Mouse (Mus musculus) MEL (cell line): ENCODE measurements around the gene Mymx. TPM values are rescaled to one million over a fixed set of nuclear protein-coding genes. Genes with fewer than 3 reads are reported as not detected.

Experiments used
- DNase-seq: peaks from one replicate; pipeline ENCODE4 v3.0.0; 2011; ENCODE audit warnings: low read depth, low spot score
- H3K27ac ChIP-seq: 2 replicates; pipeline ENCODE4 v1.5.1; 2012; ENCODE audit warnings: low read depth, mild to moderate bottlenecking, control low read depth, low read length, moderate library complexity; ENCODE audit not compliant: control insufficient read depth
- H3K27me3 ChIP-seq, 2 experiments: fragments of 150-350 bp in 1 of 2; sonication (generic) in 1 of 2; 2 replicates each; pipeline ENCODE4 v1.6.1; 2012; ENCODE audit warnings: low read length in 2 of 2, mild to moderate bottlenecking in 2 of 2, improper control_type of control experiment in 1 of 2, moderate library complexity in 1 of 2; ENCODE audit not compliant: insufficient read depth in 2 of 2, control insufficient read depth in 1 of 2
- H3K36me3 ChIP-seq, 2 experiments: 2 replicates each; pipeline ENCODE4 v1.6.1; 2012 to 2014; ENCODE audit warnings: low read length in 2 of 2, improper control_type of control experiment in 1 of 2, inconsistent platforms in 1 of 2, mild to moderate bottlenecking in 1 of 2; ENCODE audit not compliant: insufficient read depth in 2 of 2, control insufficient read depth in 1 of 2
- H3K4me1 ChIP-seq, 2 experiments: fragments of 150-350 bp in 1 of 2; sonication (generic) in 1 of 2; 2 replicates each; pipeline ENCODE4 v1.6.1; 2012; ENCODE audit warnings: low read length in 2 of 2, improper control_type of control experiment in 1 of 2, mild to moderate bottlenecking in 1 of 2; ENCODE audit not compliant: insufficient read depth in 2 of 2, control insufficient read depth in 1 of 2
- H3K4me3 ChIP-seq, 2 experiments: fragments of 150-350 bp in 1 of 2; sonication (generic) in 1 of 2; 2 replicates each; pipeline ENCODE4 v1.5.1; 2012; ENCODE audit warnings: low read depth in 2 of 2, low read length in 2 of 2, mild to moderate bottlenecking in 2 of 2, moderate library complexity in 2 of 2, control low read depth in 1 of 2, improper control_type of control experiment in 1 of 2; ENCODE audit not compliant: control insufficient read depth in 1 of 2, insufficient read depth in 1 of 2
- H3K79me2 ChIP-seq: 2 replicates; pipeline ENCODE4 v1.6.1; 2012; ENCODE audit warnings: mild to moderate bottlenecking, low read length, moderate library complexity; ENCODE audit not compliant: control insufficient read depth, poor library complexity, insufficient read depth
- H3K9ac ChIP-seq: 2 replicates; pipeline ENCODE4 v1.6.1; 2012; ENCODE audit warnings: low read depth, mild to moderate bottlenecking, control low read depth, low read length, moderate library complexity; ENCODE audit not compliant: control insufficient read depth, poor library complexity, severe bottlenecking
- H3K9me3 ChIP-seq: fragments of 150-350 bp; sonication (generic); replicated peaks from 2 replicates; pipeline ENCODE4 v1.6.1; 2012; ENCODE audit warnings: mild to moderate bottlenecking, low read length, improper control_type of control experiment, moderate library complexity; ENCODE audit not compliant: insufficient read depth
- E2F4 ChIP-seq: IDR thresholded peaks from 2 replicates; pipeline ENCODE4 v1.6.1; 2011; ENCODE audit warnings: low read depth, low read length, improper control_type of control experiment, borderline replicate concordance
- GABPA ChIP-seq: IDR thresholded peaks from 2 replicates; pipeline ENCODE4 v1.6.1; 2012; ENCODE audit warnings: low read depth, mild to moderate bottlenecking, inconsistent platforms, low read length, improper control_type of control experiment, moderate library complexity
- GATA1 ChIP-seq: IDR thresholded peaks from 2 replicates; pipeline ENCODE4 v1.6.1; 2011; ENCODE audit warnings: low read depth, low read length, improper control_type of control experiment
- MEF2A ChIP-seq: IDR thresholded peaks from 2 replicates; pipeline ENCODE4 v1.6.1; 2014; ENCODE audit warnings: low read depth, mild to moderate bottlenecking, inconsistent platforms, low read length, improper control_type of control experiment; ENCODE audit not compliant: poor library complexity, insufficient replicate concordance, severe bottlenecking; ENCODE audit errors: extremely low read depth
- MYC ChIP-seq: IDR thresholded peaks from 2 replicates; pipeline ENCODE4 v1.6.1; 2011; ENCODE audit warnings: low read depth, mild to moderate bottlenecking, low read length, improper control_type of control experiment, moderate library complexity
- NELFE ChIP-seq: IDR thresholded peaks from 2 replicates; pipeline ENCODE4 v1.6.1; 2011; ENCODE audit warnings: low read depth, low read length, improper control_type of control experiment
- NRF1 ChIP-seq: IDR thresholded peaks from 2 replicates; pipeline ENCODE4 v1.6.1; 2014; ENCODE audit warnings: low read depth, mild to moderate bottlenecking, inconsistent platforms, low read length, improper control_type of control experiment, moderate library complexity; ENCODE audit not compliant: poor library complexity, insufficient read depth, severe bottlenecking
- SIN3A ChIP-seq: IDR thresholded peaks from 2 replicates; pipeline ENCODE4 v1.6.1; 2012; ENCODE audit warnings: low read length, improper control_type of control experiment, inconsistent platforms
- UBTF ChIP-seq: IDR thresholded peaks from 2 replicates; pipeline ENCODE4 v1.6.1; 2012; ENCODE audit warnings: low read depth, mild to moderate bottlenecking, inconsistent platforms, low read length, improper control_type of control experiment, moderate library complexity, borderline replicate concordance; ENCODE audit not compliant: insufficient read depth
- ZKSCAN1 ChIP-seq: IDR thresholded peaks from 2 replicates; pipeline ENCODE4 v1.6.1; 2012; ENCODE audit warnings: low read depth, mild to moderate bottlenecking, inconsistent platforms, low read length, improper control_type of control experiment, moderate library complexity
- polyA plus RNA-seq, 2 experiments: library from polyadenylated mRNA; stranded (reverse) in 1 of 2; unstranded in 1 of 2; fragments of >175 nt in 1 of 2; fragments of >200 nt in 1 of 2; gene quantifications; 2 replicates each; pipeline versions ENCODE4 v1.2.1 to v1.2.4; 2012; ENCODE audit warnings: low replicate concordance in 2 of 2, low read depth in 1 of 2; ENCODE audit not compliant: insufficient read length in 2 of 2, insufficient read depth in 1 of 2, missing spikeins in 1 of 2
- total RNA-seq: library from RNA; depleted of rRNA; stranded (reverse); fragments of 300-350 nt; gene quantifications from 2 replicates; pipeline ENCODE4 v1.2.3, GENCODE M21; 2012

Mymx gene
- total and polyA plus RNA-seq, 3 experiments, result not detected

- H3K4me3 ChIP-seq, result no peak overlapping the region
- H3K36me3 ChIP-seq, result peaks cover 0 to 4% of the 10 kb centered on the region in 2 experiments; a peak in 2 of 4 replicates
- no peak for DNase-seq
- no peak overlapping the region for H3K9ac ChIP-seq
- TF ChIP-seq E2F4 (no peak), MYC (no peak)
- H3K27me3 ChIP-seq, result no peaks in the 10 kb centered on the region
- peaks cover 11% of the 10 kb centered on the region for H3K79me2 ChIP-seq
- no peak overlapping the region for H3K27ac ChIP-seq
- H3K9me3 ChIP-seq, result no peaks in the 10 kb centered on the region
- H3K4me1 ChIP-seq, result peaks cover 0 to 17% of the 10 kb centered on the region in 2 experiments; a peak in 3 of 4 replicates
Measured at GRCm38 (mm10) chr17:45559732-45560525, 42.0 kb downstream of the Mymx start.

DNA sequence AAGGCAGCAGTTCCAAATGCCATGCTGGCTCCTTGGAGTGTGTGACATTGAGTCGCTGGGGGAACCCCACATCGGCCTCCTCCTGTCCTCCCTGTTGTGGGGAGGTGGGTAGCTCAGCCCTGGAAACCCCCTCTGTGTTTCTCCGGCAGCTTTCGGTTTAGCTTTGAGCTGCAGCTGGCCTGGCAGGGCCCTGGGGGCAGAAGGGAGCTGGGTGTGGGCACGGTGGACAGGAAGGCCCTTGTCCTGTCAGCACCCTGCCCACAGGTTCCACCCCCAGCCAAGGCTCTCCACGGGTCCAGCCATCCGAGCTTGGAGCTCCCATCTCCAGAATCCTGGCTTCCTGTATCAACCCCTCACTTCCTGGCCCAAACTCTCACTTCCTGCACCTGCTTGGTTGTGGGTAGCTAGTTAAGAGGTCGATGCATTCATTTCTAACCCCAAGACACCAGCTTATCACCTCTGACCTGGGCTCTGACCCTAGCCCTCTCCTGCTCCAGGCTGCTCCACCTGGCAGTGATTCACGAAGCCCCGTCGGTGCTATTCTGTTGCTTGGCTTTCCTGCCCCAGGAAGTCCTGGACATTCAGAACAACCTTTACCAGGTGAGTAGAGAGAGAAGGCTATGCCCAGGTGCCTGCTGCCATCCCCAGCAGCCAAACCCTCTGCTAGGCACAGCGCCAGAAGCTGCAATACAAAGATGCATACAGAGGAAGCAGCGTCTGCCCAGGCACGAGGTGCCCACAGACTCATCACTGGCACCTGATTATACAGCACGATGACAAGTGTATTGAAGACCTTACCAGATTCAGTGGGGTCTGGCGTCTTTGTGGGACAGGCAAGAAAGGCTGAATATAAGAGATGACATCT, 43.7 kb downstream of the Mymx start:
- Histone ChIP-seq H3K27ac (no peak overlapping the region), H3K36me3 (peaks cover 0 to 11% of the 10 kb centered on the region in 2 experiments; a peak in 2 of 4 replicates), H3K9me3 (no peaks in the 10 kb centered on the region), H3K9ac (no peak overlapping the region), H3K79me2 (no peaks in the 10 kb centered on the region; the same call in 1 of the 2 replicates), H3K4me1 (peaks cover 0 to 25% of the 10 kb centered on the region in 2 experiments; a peak in 3 of 4 replicates), H3K4me3 (no peak overlapping the region), H3K27me3 (no peaks in the 10 kb centered on the region)
- DNase-seq, result no peak
- no peak for TF ChIP-seq NELFE
- TF ChIP-seq ZKSCAN1, result no peak
- TF ChIP-seq UBTF, result no peak
- TF ChIP-seq MEF2A, result no peak
- no peak for TF ChIP-seq E2F4
- no peak for TF ChIP-seq GABPA
- TF ChIP-seq NRF1, result no peak
- no peak for TF ChIP-seq GATA1
- TF ChIP-seq SIN3A, result no peak
